In genomic region chr2:45751746-45752145, GRCm38 (mm10) we compare ENCODE assay signal across 28 mouse cellular contexts.
DNase-seq lines count a peak whose midpoint lies in the region; ATAC-seq lines count a peak whose summit lies in the region.
"Had no signal": no experiment of that assay in that cellular context is flagged by ENCODE, and none has a peak within 500 bp of the region (broad histone marks: within the 10 kb centered on the region; RNA-seq: fewer than 3 reads in every experiment).

No protein-coding gene starts in this region.

- DNase-seq in heart, adult 11 months = peak; percentile 52
- no peak for DNase-seq in heart, embryonic 10.5 days (ENCODE audit: low spot score)
- DNase-seq in 3T3-L1 (ENCODE audit: low read depth, low spot score) = peak; percentile 51
- peak; percentile 22 for DNase-seq in Muller cell, postnatal 12 days (ENCODE audit: inconsistent ontology term)
- peak; percentile 34 for DNase-seq in retina, postnatal 1 day
- DNase-seq in adrenal gland, postnatal 10 days = no peak
- DNase-seq in cerebellum, adult 9-11 months = no peak
- DNase-seq: adrenal gland, adult 2 months; adrenal gland, postnatal 14 days; adrenal gland, postnatal 36 days; B cell, adult 2 months; cerebellum, adult 11-12 months; cerebellum, adult 2 months; cerebellum, adult 9-10 months; cerebellum, postnatal 14 days; cerebellum, postnatal 36 days; embryo, embryonic 11 days had no signal

- H3K4me3 ChIP-seq in heart, embryonic 10.5 days = no peak overlapping the region
- no peak overlapping the region for H3K4me3 ChIP-seq in midbrain, embryonic 15.5 days
- H3K4me3 ChIP-seq: embryonic facial prominence, embryonic 13.5 days; embryonic facial prominence, embryonic 15.5 days; erythroblast, embryonic 14.5 days; forebrain, embryonic 10.5 days; forebrain, embryonic 12.5 days had no signal

- H3K9me3 ChIP-seq in heart, embryonic 10.5 days = no peaks in the 10 kb centered on the region
- H3K9me3 ChIP-seq in midbrain, embryonic 15.5 days = no peaks in the 10 kb centered on the region
- H3K9me3 ChIP-seq: embryonic facial prominence, embryonic 13.5 days; embryonic facial prominence, embryonic 15.5 days; forebrain, embryonic 10.5 days; forebrain, embryonic 12.5 days; G1E had no signal

- ATAC-seq in midbrain, embryonic 15.5 days (replicated peaks) = no peak
- ATAC-seq: CD4-positive, CD25-positive, alpha-beta regulatory T cell, adult 4 months; forebrain, embryonic 14.5 days; forebrain, embryonic 16.5 days had no signal

- H3K36me3 ChIP-seq in heart, embryonic 10.5 days = no peaks in the 10 kb centered on the region
- no peaks in the 10 kb centered on the region for H3K36me3 ChIP-seq in midbrain, embryonic 15.5 days (replicated peaks)
- H3K36me3 ChIP-seq: embryonic facial prominence, embryonic 13.5 days; embryonic facial prominence, embryonic 15.5 days; forebrain, embryonic 10.5 days; forebrain, embryonic 12.5 days; G1E had no signal

- no peaks in the 10 kb centered on the region for H3K27me3 ChIP-seq in heart, embryonic 10.5 days (ENCODE audit: insufficient read depth, poor library complexity, severe bottlenecking)
- H3K27me3 ChIP-seq in midbrain, embryonic 15.5 days (replicated peaks) = no peaks in the 10 kb centered on the region
- H3K27me3 ChIP-seq: CH12.LX; embryonic facial prominence, embryonic 13.5 days; embryonic facial prominence, embryonic 15.5 days; forebrain, embryonic 12.5 days had no signal

- H3K4me2 ChIP-seq in midbrain, embryonic 15.5 days = no peak overlapping the region
- H3K4me2 ChIP-seq: embryonic facial prominence, embryonic 13.5 days; embryonic facial prominence, embryonic 15.5 days; forebrain, embryonic 12.5 days had no signal

- H3K27ac ChIP-seq in heart, embryonic 10.5 days = no peak overlapping the region
- H3K27ac ChIP-seq in midbrain, embryonic 15.5 days = no peak overlapping the region
- H3K27ac ChIP-seq: embryonic facial prominence, embryonic 13.5 days; embryonic facial prominence, embryonic 15.5 days; forebrain, embryonic 10.5 days; forebrain, embryonic 12.5 days had no signal

- 67% methylated on average over 2 of the region's 2 CpGs for WGBS in heart, embryonic 10.5 days
- 46% methylated on average over 2 of the region's 2 CpGs for WGBS in midbrain, embryonic 15.5 days

- no peaks in the 10 kb centered on the region for H3K4me1 ChIP-seq in heart, embryonic 10.5 days
- no peaks in the 10 kb centered on the region for H3K4me1 ChIP-seq in midbrain, embryonic 15.5 days
- H3K4me1 ChIP-seq: forebrain, embryonic 10.5 days; forebrain, embryonic 12.5 days had no signal

- H3K9ac ChIP-seq in midbrain, embryonic 15.5 days = no peak overlapping the region
- H3K9ac ChIP-seq: embryonic facial prominence, embryonic 13.5 days; embryonic facial prominence, embryonic 15.5 days; forebrain, embryonic 12.5 days had no signal

Comparison
In these comparisons a context has a peak if more than half of its experiments do, and no peak if none do; other contexts are left out.
1. DNase-seq: peak in heart, adult 11 months (single experiment), 3T3-L1 (single experiment), Muller cell, postnatal 12 days (single experiment) and retina, postnatal 1 day (single experiment); none in heart, embryonic 10.5 days (single experiment), adrenal gland, postnatal 10 days (single experiment) and cerebellum, adult 9-11 months (single experiment).